Mouse (Mus musculus) heart, embryonic 12.5 days (tissue): ENCODE measurements around the gene Rfc4. TPM values are rescaled to one million over a fixed set of nuclear protein-coding genes. Genes with fewer than 3 reads are reported as not detected.

Experiments
- ATAC-seq: fragments of 200-750 bp; cut with Nextera tagmentation; 2 replicates; pipeline ENCODE4 v1.8.0; 2017; ENCODE audit warnings: moderate TSS enrichment, moderate library complexity; ENCODE audit not compliant: insufficient number of reproducible peaks, low FRiP score
- H3K27ac ChIP-seq: fragments of 300-500 bp; sonication (generic); 2 replicates; pipeline ENCODE4 v1.5.1; 2016; ENCODE audit warnings: mild to moderate bottlenecking, moderate library complexity; ENCODE audit not compliant: poor library complexity, severe bottlenecking
- H3K27me3 ChIP-seq: fragments of 300-500 bp; sonication (generic); replicated peaks from 2 replicates; pipeline ENCODE4 v1.6.1; 2016; ENCODE audit warnings: mild to moderate bottlenecking, moderate library complexity
- H3K36me3 ChIP-seq: fragments of 300-500 bp; sonication (generic); 2 replicates; pipeline ENCODE4 v1.6.1; 2016; ENCODE audit warnings: mild to moderate bottlenecking, moderate library complexity
- H3K4me1 ChIP-seq: fragments of 300-500 bp; sonication (generic); replicated peaks from 2 replicates; pipeline ENCODE4 v1.6.1; 2016; ENCODE audit warnings: mild to moderate bottlenecking
- H3K4me2 ChIP-seq: fragments of 300-500 bp; sonication (generic); 2 replicates; pipeline ENCODE4 v1.6.1; 2016; ENCODE audit warnings: mild to moderate bottlenecking, moderate library complexity
- H3K4me3 ChIP-seq: fragments of 300-500 bp; sonication (generic); 2 replicates; pipeline ENCODE4 v1.5.1; 2016; ENCODE audit warnings: mild to moderate bottlenecking
- H3K9ac ChIP-seq: fragments of 300-500 bp; sonication (generic); 2 replicates; pipeline ENCODE4 v1.6.1; 2016; ENCODE audit warnings: mild to moderate bottlenecking, moderate library complexity
- H3K9me3 ChIP-seq: fragments of 300-500 bp; sonication (generic); replicated peaks from 2 replicates; pipeline ENCODE4 v1.6.1; 2016; ENCODE audit warnings: mild to moderate bottlenecking, moderate library complexity
- WGBS: fragments of 180-500 bp; shearing (Covaris S2); methylation state at CpG from one replicate; pipeline ENCODE4 v1.1.7; 2016; 5-methylcytosine and 5-hydroxymethylcytosine counted together
- polyA plus RNA-seq: library from polyadenylated mRNA; unstranded; fragments of >200 nt; fragmentation: Nextera tagmentation; extraction: Ambion mirVana; gene quantifications from 2 replicates; pipeline ENCODE4 v1.2.1, GENCODE M21; 2016

The Rfc4 gene
- polyA plus RNA-seq = 95.0 and 106 TPM in 2 replicates

- H3K36me3 ChIP-seq = peaks cover 14% of the 10 kb centered on the region
- peak within 1 kb of the TSS; percentile 81 for H3K9ac ChIP-seq
- peak; percentile 91 for ATAC-seq
- H3K4me1 ChIP-seq = peaks cover 14% of the 10 kb centered on the region
- H3K27ac ChIP-seq = peak within 1 kb of the TSS; percentile 94
- no peaks in the 10 kb centered on the region for H3K27me3 ChIP-seq
- H3K4me2 ChIP-seq = peak within 1 kb of the TSS; percentile 77
- no peaks in the 10 kb centered on the region for H3K9me3 ChIP-seq
- H3K4me3 ChIP-seq = peak within 1 kb of the TSS; percentile 69
- under 1% methylated on average over 51 of the region's 51 CpGs for WGBS
These were observed at the start of gene Rfc4 for GRCm38 (mm10) chr16:23127673-23128375. Rfc4 (minus strand) TSS chr16:23127737.

DNA sequence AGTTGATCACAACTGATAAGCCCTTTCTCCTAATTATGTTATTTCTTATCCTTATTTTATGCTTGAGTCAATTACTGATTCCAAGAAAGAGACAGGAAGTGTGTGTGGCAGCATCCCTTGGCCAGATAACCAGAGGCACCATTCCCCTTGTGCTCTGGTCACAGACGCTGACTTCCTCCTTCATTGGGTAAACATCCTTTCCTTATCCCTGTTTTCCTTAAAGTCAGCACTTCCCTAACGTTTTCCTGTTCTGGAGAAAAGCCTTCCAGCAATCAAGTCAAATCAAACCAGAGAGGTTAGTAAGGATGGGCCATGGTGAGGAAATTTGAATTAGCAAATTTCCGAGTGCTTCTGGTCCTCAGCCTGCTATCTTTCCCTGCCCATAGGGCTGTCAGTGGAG lies 48.4 kb upstream of the Rfc4 start:
- Histone ChIP-seq H3K27me3 (no peaks in the 10 kb centered on the region), H3K4me3 (no peak overlapping the region), H3K27ac (no peak overlapping the region), H3K9me3 (peaks cover 10% of the 10 kb centered on the region; the same call in 1 of the 2 replicates), H3K4me2 (no peak overlapping the region), H3K9ac (no peak overlapping the region), H3K36me3 (no peaks in the 10 kb centered on the region), H3K4me1 (0 out of 2 replicates have a peak, but pooled peaks cover 4% of the 10 kb centered on the region)
- WGBS = 29% methylated on average over 3 of the region's 3 CpGs
- no peak for ATAC-seq

DNA sequence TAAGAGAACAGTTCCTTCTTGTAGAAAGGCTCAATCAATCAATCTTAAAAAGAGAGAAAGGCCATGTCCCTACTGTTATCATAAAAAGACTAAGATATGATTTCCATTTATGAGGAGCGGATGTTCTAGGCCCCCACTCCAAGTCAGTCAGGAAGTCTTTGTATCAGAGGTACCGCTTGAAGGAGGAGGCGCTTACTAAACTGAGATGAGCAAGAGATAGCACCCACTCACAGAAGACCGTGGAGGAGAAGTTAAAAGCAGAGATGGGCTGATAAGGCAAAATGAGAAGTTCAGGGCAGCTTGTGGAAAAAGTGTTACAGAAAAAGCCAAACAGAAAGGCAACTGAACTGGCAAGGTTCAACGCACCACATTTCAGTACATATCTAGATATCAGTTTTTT lies 47.3 kb upstream of the Rfc4 start:
- Histone ChIP-seq H3K27me3 (no peaks in the 10 kb centered on the region), H3K27ac (no peak overlapping the region), H3K4me1 (peaks cover 8% of the 10 kb centered on the region; the same call in 1 of the 2 replicates), H3K36me3 (no peaks in the 10 kb centered on the region), H3K9ac (no peak overlapping the region), H3K4me2 (no peak overlapping the region), H3K9me3 (peaks cover 10% of the 10 kb centered on the region; the same call in 1 of the 2 replicates), H3K4me3 (no peak overlapping the region)
- ATAC-seq = no peak
- 65% methylated on average over 5 of the region's 5 CpGs for WGBS

DNA sequence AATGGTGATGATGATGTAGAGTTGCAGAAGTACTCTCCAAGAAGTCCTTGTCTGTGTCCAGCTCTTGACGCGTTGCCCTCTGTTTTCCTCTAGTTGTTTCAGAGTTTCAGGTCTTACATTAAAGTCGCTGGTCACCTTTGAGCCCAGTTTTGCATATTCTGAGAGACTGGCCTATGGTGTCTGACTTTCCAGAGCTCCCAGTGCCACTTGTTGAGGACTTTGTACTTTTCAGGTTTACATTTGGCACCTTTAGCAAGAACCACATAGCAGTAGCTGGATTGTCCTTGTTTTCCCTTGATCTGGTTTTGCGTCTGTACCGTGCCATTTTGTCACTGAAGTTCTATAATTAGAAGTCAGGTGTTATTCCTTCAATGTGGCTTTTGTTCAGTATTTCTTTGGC lies 46.4 kb upstream of the Rfc4 start:
- no peak overlapping the region for H3K4me2 ChIP-seq
- H3K4me1 ChIP-seq = peaks cover 8% of the 10 kb centered on the region; the same call in 1 of the 2 replicates
- 82% methylated on average over 5 of the region's 5 CpGs for WGBS
- no peak overlapping the region for H3K27ac ChIP-seq
- no peaks in the 10 kb centered on the region for H3K27me3 ChIP-seq
- no peaks in the 10 kb centered on the region for H3K36me3 ChIP-seq
- no peak overlapping the region for H3K4me3 ChIP-seq
- peaks cover 10% of the 10 kb centered on the region; the same call in 1 of the 2 replicates for H3K9me3 ChIP-seq
- ATAC-seq = no peak
- no peak overlapping the region for H3K9ac ChIP-seq

DNA sequence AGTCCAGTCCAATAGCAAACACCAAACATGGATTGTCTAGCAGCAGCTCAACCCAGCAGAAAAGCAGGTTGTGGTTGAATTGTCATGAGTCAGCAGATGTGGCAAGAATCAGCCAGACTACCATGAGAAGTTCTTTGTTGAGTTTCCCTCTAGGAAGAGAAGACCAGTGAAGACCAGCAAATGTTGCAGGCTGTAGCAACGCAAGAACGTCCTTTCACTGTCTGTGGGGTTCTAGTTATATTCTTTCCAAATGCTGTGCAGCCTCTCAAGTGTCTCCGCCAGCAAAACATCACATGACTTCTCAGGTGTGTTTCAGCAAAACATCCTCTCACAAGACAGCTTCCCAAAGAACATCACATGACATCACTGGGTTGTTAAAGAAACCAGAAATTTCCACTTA lies 43.3 kb upstream of the Rfc4 start:
- no peak for ATAC-seq
- Histone ChIP-seq H3K9me3 (peaks cover 10% of the 10 kb centered on the region; the same call in 1 of the 2 replicates), H3K4me1 (peaks cover 5% of the 10 kb centered on the region), H3K9ac (no peak overlapping the region), H3K27ac (peak overlapping the region; percentile 62; the same call in 1 of the 2 replicates), H3K27me3 (no peaks in the 10 kb centered on the region), H3K4me2 (no peak overlapping the region), H3K4me3 (no peak overlapping the region), H3K36me3 (no peaks in the 10 kb centered on the region)
- WGBS = 81% methylated on average over 3 of the region's 3 CpGs

- Histone ChIP-seq H3K27ac (peak overlapping the region; percentile 70; the same call in 1 of the 2 replicates), H3K4me3 (no peak overlapping the region), H3K4me1 (peaks cover 5% of the 10 kb centered on the region), H3K4me2 (no peak overlapping the region), H3K9ac (no peak overlapping the region), H3K36me3 (no peaks in the 10 kb centered on the region), H3K9me3 (no peaks in the 10 kb centered on the region), H3K27me3 (no peaks in the 10 kb centered on the region)
- 41% methylated on average over 5 of the region's 5 CpGs for WGBS
- no peak for ATAC-seq
These were observed 39.5 kb upstream of the Rfc4 start for GRCm38 (mm10) chr16:23167079-23167478.

GRCm38 (mm10) chr16:23166646-23167045 lies 39.1 kb upstream of the Rfc4 start:
- ATAC-seq = no peak
- Histone ChIP-seq H3K9ac (no peak overlapping the region), H3K4me2 (no peak overlapping the region), H3K27ac (peak overlapping the region; percentile 57), H3K4me3 (no peak overlapping the region), H3K36me3 (no peaks in the 10 kb centered on the region), H3K4me1 (peaks cover 5% of the 10 kb centered on the region), H3K27me3 (no peaks in the 10 kb centered on the region), H3K9me3 (no peaks in the 10 kb centered on the region)
- 81% methylated on average over 1 of the region's 1 CpGs for WGBS

DNA sequence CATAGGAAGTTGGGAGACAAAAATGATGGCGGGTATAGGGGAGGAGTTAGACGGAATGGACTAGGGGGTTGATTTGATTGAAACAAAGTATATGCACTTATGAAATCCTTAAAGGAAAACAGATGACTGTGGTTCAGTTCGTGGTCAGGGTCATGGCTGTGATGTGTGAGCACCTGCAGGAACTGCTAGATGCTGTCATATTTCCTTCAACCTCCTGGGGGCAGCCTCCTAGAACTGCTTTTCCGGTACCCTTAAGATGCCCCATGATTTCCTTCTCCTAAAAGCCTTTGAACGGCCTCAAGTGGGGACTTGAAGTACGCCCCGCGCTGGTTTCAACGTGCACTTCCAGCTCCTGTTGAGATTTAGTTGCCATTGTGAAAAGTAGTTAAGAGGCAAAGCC lies 37.9 kb upstream of the Rfc4 start:
- Histone ChIP-seq H3K4me2 (no peak overlapping the region), H3K27me3 (no peaks in the 10 kb centered on the region), H3K4me1 (peaks cover 5% of the 10 kb centered on the region), H3K9ac (no peak overlapping the region), H3K36me3 (no peaks in the 10 kb centered on the region), H3K27ac (no peak overlapping the region), H3K9me3 (no peaks in the 10 kb centered on the region), H3K4me3 (no peak overlapping the region)
- 63% methylated on average over 9 of the region's 9 CpGs for WGBS
- ATAC-seq = no peak

DNA sequence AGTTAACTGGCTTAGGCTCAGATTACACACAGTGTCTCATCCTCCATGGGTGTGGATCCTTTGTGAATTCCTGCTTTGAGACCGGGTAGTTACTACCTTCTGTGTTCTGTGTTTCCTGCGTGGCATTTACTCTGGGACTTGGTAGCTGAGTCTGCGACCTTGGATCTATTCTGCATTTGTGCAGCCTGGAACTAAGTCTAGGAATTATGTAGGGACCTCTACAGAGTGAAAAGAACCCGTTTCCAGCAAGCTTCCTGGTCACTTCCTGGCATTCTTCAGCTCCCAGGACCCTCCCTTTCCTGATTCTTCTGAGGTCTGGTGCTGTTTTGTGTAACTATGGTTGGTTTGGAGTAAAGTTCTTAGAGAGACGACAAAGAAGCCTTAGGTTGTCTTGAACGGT lies 36.9 kb upstream of the Rfc4 start:
- H3K27ac ChIP-seq = peak overlapping the region; percentile 19; the same call in 1 of the 2 replicates
- H3K4me2 ChIP-seq = no peak overlapping the region
- H3K27me3 ChIP-seq = no peaks in the 10 kb centered on the region
- no peaks in the 10 kb centered on the region; the same call in 1 of the 2 replicates for H3K4me1 ChIP-seq
- H3K4me3 ChIP-seq = no peak overlapping the region
- WGBS = 55% methylated on average over 6 of the region's 6 CpGs
- ATAC-seq = no peak
- no peaks in the 10 kb centered on the region for H3K36me3 ChIP-seq
- no peaks in the 10 kb centered on the region for H3K9me3 ChIP-seq
- no peak overlapping the region for H3K9ac ChIP-seq

DNA sequence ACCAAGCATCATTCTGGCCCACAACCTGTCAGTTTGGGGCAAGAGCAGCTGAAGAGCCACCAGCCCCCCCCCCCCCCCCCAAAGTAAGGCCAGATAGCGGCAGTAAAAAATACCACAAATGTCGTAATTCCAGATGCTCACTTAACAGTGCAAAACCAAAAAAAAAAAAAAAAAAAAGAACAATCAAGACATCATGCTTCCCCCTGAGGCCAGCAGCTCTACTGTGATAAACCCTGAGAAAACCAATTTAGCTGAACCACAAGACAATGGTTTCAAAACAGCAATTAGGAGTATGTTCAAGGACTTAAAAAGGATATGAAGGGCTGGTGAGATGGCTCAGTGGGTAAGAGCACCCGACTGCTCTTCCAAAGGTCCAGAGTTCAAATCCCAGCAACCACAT lies 34.6 kb upstream of the Rfc4 start:
- H3K9ac ChIP-seq = no peak overlapping the region
- H3K4me1 ChIP-seq = peaks cover 10% of the 10 kb centered on the region
- no peaks in the 10 kb centered on the region for H3K9me3 ChIP-seq
- H3K36me3 ChIP-seq = no peaks in the 10 kb centered on the region
- no peak overlapping the region for H3K27ac ChIP-seq
- no peaks in the 10 kb centered on the region for H3K27me3 ChIP-seq
- WGBS = 86% methylated on average over 3 of the region's 3 CpGs
- H3K4me2 ChIP-seq = no peak overlapping the region
- ATAC-seq = no peak
- H3K4me3 ChIP-seq = no peak overlapping the region

GRCm38 (mm10) chr16:23159749-23160148 lies 32.2 kb upstream of the Rfc4 start:
- 48% methylated on average over 2 of the region's 2 CpGs for WGBS
- Histone ChIP-seq H3K9ac (no peak overlapping the region), H3K4me3 (no peak overlapping the region), H3K36me3 (no peaks in the 10 kb centered on the region), H3K27me3 (no peaks in the 10 kb centered on the region), H3K4me2 (no peak overlapping the region), H3K27ac (no peak overlapping the region), H3K4me1 (peaks cover 10% of the 10 kb centered on the region), H3K9me3 (no peaks in the 10 kb centered on the region)
- no peak for ATAC-seq
